Mouse (Mus musculus) embryonic facial prominence, embryonic 11.5 days (tissue): Measurements from ENCODE around the gene Frmd4a. TPM values are rescaled to one million over a fixed set of nuclear protein-coding genes. Genes with fewer than 3 reads are reported as not detected.

Experiments
- ATAC-seq: fragments of 200-750 bp; cut with Nextera tagmentation; replicated peaks from 2 replicates; pipeline ENCODE4 v1.8.0; 2017; ENCODE audit warnings: low read depth; ENCODE audit not compliant: insufficient number of reproducible peaks, low FRiP score, low TSS enrichment
- DNase-seq: peaks from one replicate; pipeline ENCODE4 v3.0.0-alpha.2; 2015; ENCODE audit warnings: low spot score
- H3K27ac ChIP-seq: fragments of 300-500 bp; sonication (generic); replicated peaks from 2 replicates; pipeline ENCODE4 v1.5.1; 2014; ENCODE audit warnings: mild to moderate bottlenecking, low read depth, low read length, control low read depth
- H3K27me3 ChIP-seq: fragments of 300-500 bp; sonication (generic); 2 replicates; pipeline ENCODE4 v1.6.1; 2014; ENCODE audit warnings: mild to moderate bottlenecking, low read length, moderate library complexity, mixed read lengths; ENCODE audit not compliant: control insufficient read depth, insufficient read depth
- H3K36me3 ChIP-seq: fragments of 300-500 bp; sonication (generic); replicated peaks from 2 replicates; pipeline ENCODE4 v1.6.1; 2014; ENCODE audit warnings: low read depth, mild to moderate bottlenecking, low read length, moderate library complexity, mixed read lengths; ENCODE audit not compliant: control insufficient read depth, insufficient read depth
- H3K4me1 ChIP-seq: fragments of 300-500 bp; sonication (generic); 2 replicates; pipeline ENCODE4 v1.6.1; 2014; ENCODE audit warnings: low read length, mixed read lengths; ENCODE audit not compliant: control insufficient read depth, insufficient read depth
- H3K4me2 ChIP-seq: fragments of 300-500 bp; sonication (generic); 2 replicates; pipeline ENCODE4 v1.6.1; 2014; ENCODE audit warnings: low read depth, mild to moderate bottlenecking, control low read depth, low read length, moderate library complexity
- H3K4me3 ChIP-seq: fragments of 300-500 bp; sonication (generic); 2 replicates; pipeline ENCODE4 v1.5.1; 2014; ENCODE audit warnings: low read depth, low read length, control low read depth
- H3K9ac ChIP-seq: fragments of 300-500 bp; sonication (generic); replicated peaks from 2 replicates; pipeline ENCODE4 v1.6.1; 2014; ENCODE audit warnings: mild to moderate bottlenecking, control low read depth, low read length
- H3K9me3 ChIP-seq: fragments of 300-500 bp; sonication (generic); replicated peaks from 2 replicates; pipeline ENCODE4 v1.6.1; 2016; ENCODE audit warnings: mild to moderate bottlenecking, low read length, inconsistent platforms, mixed read lengths; ENCODE audit not compliant: control insufficient read depth
- WGBS: fragments of 180-500 bp; shearing (Covaris S2); extraction: QIAGEN DNeasy Blood & Tissue Kit; methylation state at CpG from one replicate; pipeline ENCODE4 v1.1.7; 2014; 5-methylcytosine and 5-hydroxymethylcytosine counted together
- polyA plus RNA-seq: library from polyadenylated mRNA; unstranded; fragments of >200 nt; fragmentation: Nextera tagmentation; extraction: Ambion mirVana; gene quantifications from 2 replicates; pipeline ENCODE4 v1.2.1, GENCODE M21; 2014

Gene Frmd4a
- polyA plus RNA-seq, 1 experiment from 2014 or later: 38.5 TPM

GRCm38 (mm10) chr2:4630197-4630835, 612.8 kb downstream of the Frmd4a start:
- Histone ChIP-seq H3K36me3 (peaks cover 3% of the 10 kb centered on the region), H3K4me3 (no peak overlapping the region), H3K9ac (no peak overlapping the region), H3K4me2 (no peak overlapping the region), H3K27me3 (no peaks in the 10 kb centered on the region), H3K9me3 (no peaks in the 10 kb centered on the region), H3K4me1 (no peaks in the 10 kb centered on the region), H3K27ac (no peak overlapping the region)
- ATAC-seq (no peak), DNase-seq (no peak)
- 94% methylated on average over 10 of the region's 10 CpGs for WGBS

- Histone ChIP-seq H3K9ac (no peak overlapping the region), H3K9me3 (no peaks in the 10 kb centered on the region), H3K4me2 (no peak overlapping the region), H3K36me3 (peaks cover 2% of the 10 kb centered on the region), H3K27ac (no peak overlapping the region), H3K4me3 (no peak overlapping the region), H3K4me1 (no peaks in the 10 kb centered on the region), H3K27me3 (no peaks in the 10 kb centered on the region)
- ATAC-seq (no peak), DNase-seq (peak; percentile 40)
- WGBS: 89% methylated on average over 8 of the region's 8 CpGs
These were observed 618.3 kb downstream of the Frmd4a start for GRCm38 (mm10) chr2:4635804-4636203.

GRCm38 (mm10) chr2:4636656-4637055, 619.1 kb downstream of the Frmd4a start:
- no peak for ATAC-seq
- Histone ChIP-seq H3K36me3 (peaks cover 2% of the 10 kb centered on the region), H3K4me2 (no peak overlapping the region), H3K4me1 (no peaks in the 10 kb centered on the region), H3K9me3 (no peaks in the 10 kb centered on the region), H3K27me3 (no peaks in the 10 kb centered on the region), H3K9ac (no peak overlapping the region), H3K4me3 (no peak overlapping the region), H3K27ac (no peak overlapping the region)
- no peak for DNase-seq
- WGBS: 85% methylated on average over 7 of the region's 7 CpGs

GRCm38 (mm10) chr2:4638189-4638588, 620.7 kb downstream of the Frmd4a start:
- Histone ChIP-seq H3K27me3 (no peaks in the 10 kb centered on the region), H3K9me3 (no peaks in the 10 kb centered on the region), H3K9ac (no peak overlapping the region), H3K4me3 (no peak overlapping the region), H3K4me1 (no peaks in the 10 kb centered on the region), H3K27ac (no peak overlapping the region), H3K4me2 (no peak overlapping the region), H3K36me3 (peaks cover 5% of the 10 kb centered on the region)
- no peak for ATAC-seq
- no peak for DNase-seq
- 88% methylated on average over 3 of the region's 3 CpGs for WGBS

- peaks cover 6% of the 10 kb centered on the region for H3K36me3 ChIP-seq
These were observed 627.5 kb downstream of the Frmd4a start for GRCm38 (mm10) chr2:4645066-4645465.

GRCm38 (mm10) chr2:4648094-4648493, 630.6 kb downstream of the Frmd4a start:
- Histone ChIP-seq H3K27ac (no peak overlapping the region), H3K4me1 (no peaks in the 10 kb centered on the region), H3K4me2 (no peak overlapping the region), H3K9me3 (no peaks in the 10 kb centered on the region), H3K9ac (no peak overlapping the region), H3K36me3 (peaks cover 5% of the 10 kb centered on the region), H3K4me3 (no peak overlapping the region), H3K27me3 (no peaks in the 10 kb centered on the region)
- DNase-seq (no peak), ATAC-seq (no peak)
- over 99% methylated on average over 4 of the region's 4 CpGs for WGBS

More at GRCm38 (mm10) chr2:4645066-4645465, 627.5 kb downstream of the Frmd4a start:
- Histone ChIP-seq H3K4me2 (no peak overlapping the region), H3K27me3 (no peaks in the 10 kb centered on the region), H3K4me3 (no peak overlapping the region), H3K9me3 (no peaks in the 10 kb centered on the region), H3K4me1 (no peaks in the 10 kb centered on the region), H3K9ac (no peak overlapping the region), H3K27ac (no peak overlapping the region)
- ATAC-seq: no peak
- WGBS: 78% methylated on average over 4 of the region's 4 CpGs
- DNase-seq: no peak

GRCm38 (mm10) chr2:4649646-4650045, 632.1 kb downstream of the Frmd4a start:
- Histone ChIP-seq H3K27ac (no peak overlapping the region), H3K4me1 (no peaks in the 10 kb centered on the region), H3K4me3 (no peak overlapping the region), H3K4me2 (no peak overlapping the region), H3K36me3 (no peaks in the 10 kb centered on the region; the same call in 1 of the 2 replicates), H3K9me3 (no peaks in the 10 kb centered on the region), H3K27me3 (no peaks in the 10 kb centered on the region), H3K9ac (no peak overlapping the region)
- WGBS: 96% methylated on average over 2 of the region's 2 CpGs
- no peak for DNase-seq
- ATAC-seq: no peak

- WGBS: 2% methylated on average over 40 of the region's 40 CpGs
- H3K4me2 ChIP-seq: peak within 1 kb of the TSS; percentile 29
- ATAC-seq: peak; percentile 86
- H3K9ac ChIP-seq: peak within 1 kb of the TSS; percentile 77
- H3K4me1 ChIP-seq: no peaks in the 10 kb centered on the region
- H3K27me3 ChIP-seq: no peaks in the 10 kb centered on the region
- H3K27ac ChIP-seq: no peak within 1 kb of the TSS
- H3K9me3 ChIP-seq: no peaks in the 10 kb centered on the region
- DNase-seq: peak; percentile 97
- no peaks in the 10 kb centered on the region for H3K36me3 ChIP-seq
- H3K4me3 ChIP-seq: peak within 1 kb of the TSS; percentile 73
These were observed 634.2 kb downstream of the Frmd4a start, which contains the start of gene Prpf18 for GRCm38 (mm10) chr2:4651500-4652285. Gene Prpf18, minus strand, starts transcription at chr2:4652113.
